Mouse (Mus musculus) small intestine, adult 2 months (tissue): ENCODE results near the gene Lmcd1.

Experiments used
- CTCF ChIP-seq: fragments of 200-500 bp; IDR thresholded peaks from 2 replicates; pipeline ENCODE4 v1.5.1; 2012; ENCODE audit warnings: low read depth, mild to moderate bottlenecking, control low read depth, inconsistent platforms, low read length, moderate library complexity, mixed read lengths; ENCODE audit not compliant: insufficient replicate concordance, insufficient read length; ENCODE audit errors: extremely low read depth
- POLR2A ChIP-seq: fragments of 200-500 bp; IDR thresholded peaks from 2 replicates; pipeline ENCODE4 v1.6.1; 2012; ENCODE audit warnings: low read depth, mild to moderate bottlenecking, control low read depth, inconsistent platforms, low read length, moderate library complexity

DNA sequence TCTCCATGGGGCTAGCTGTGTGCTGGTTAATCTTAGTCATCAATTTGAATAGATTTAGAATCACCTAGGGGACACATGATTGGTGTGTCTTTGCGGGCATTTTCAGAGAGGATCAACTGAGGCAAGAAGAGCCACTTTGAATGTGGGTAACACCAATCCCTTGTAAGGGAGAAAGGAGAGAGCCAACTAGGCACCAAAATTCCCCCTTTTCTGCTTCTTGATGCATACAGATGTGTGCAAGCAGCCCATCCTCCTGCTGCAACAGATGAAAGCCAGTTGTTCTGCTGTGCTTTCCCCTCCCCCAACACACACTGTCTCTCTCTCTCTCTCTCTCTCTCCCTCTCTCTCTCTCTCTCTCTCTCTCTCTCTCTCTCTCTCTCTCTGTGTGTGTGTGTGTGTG lies 9.2 kb upstream of the Lmcd1 start:
- TF ChIP-seq POLR2A (no peak), CTCF (no peak)
